In genomic region chr4:128194454-128194853, GRCm38 (mm10) we compare ENCODE assay signal across 32 mouse cellular contexts.
"Had no signal": no experiment of that assay in that cellular context is flagged by ENCODE, and none has a peak within 500 bp of the region (broad histone marks: within the 10 kb centered on the region; RNA-seq: fewer than 3 reads in every experiment).

No protein-coding gene starts in this region.

- H3K9me3 ChIP-seq: limb, embryonic 10.5 days; limb, embryonic 12.5 days; limb, embryonic 13.5 days; limb, embryonic 15.5 days; lung, embryonic 15.5 days; midbrain, embryonic 10.5 days; midbrain, embryonic 12.5 days; midbrain, embryonic 13.5 days; midbrain, embryonic 15.5 days had no signal

- ATAC-seq: liver, embryonic 12.5 days; liver, postnatal 0 days; lung, postnatal 0 days; midbrain, embryonic 13.5 days; midbrain, embryonic 15.5 days; midbrain, embryonic 16.5 days had no signal

- H3K4me1 ChIP-seq: limb, embryonic 10.5 days; limb, embryonic 12.5 days; limb, embryonic 13.5 days; limb, embryonic 15.5 days; liver, embryonic 12.5 days; liver, embryonic 13.5 days; liver, embryonic 15.5 days; lung, embryonic 15.5 days; megakaryocyte, embryonic 14.5 days; midbrain, embryonic 10.5 days; midbrain, embryonic 12.5 days; midbrain, embryonic 13.5 days; midbrain, embryonic 15.5 days had no signal

- H3K9ac ChIP-seq: limb, embryonic 12.5 days; limb, embryonic 13.5 days; limb, embryonic 15.5 days; liver, embryonic 12.5 days; liver, embryonic 13.5 days; liver, embryonic 14.5 days; liver, embryonic 15.5 days; liver, postnatal 0 days; lung, embryonic 14.5 days; lung, embryonic 15.5 days; midbrain, embryonic 12.5 days; midbrain, embryonic 13.5 days; midbrain, embryonic 15.5 days had no signal

- H3K27me3 ChIP-seq: limb, embryonic 12.5 days; limb, embryonic 13.5 days; limb, embryonic 15.5 days; liver, embryonic 12.5 days; liver, embryonic 13.5 days; liver, embryonic 15.5 days; lung, embryonic 15.5 days; megakaryocyte, embryonic 14.5 days; midbrain, embryonic 12.5 days; midbrain, embryonic 13.5 days; midbrain, embryonic 15.5 days had no signal

- H3K36me3 ChIP-seq: limb, embryonic 10.5 days; limb, embryonic 12.5 days; limb, embryonic 13.5 days; limb, embryonic 15.5 days; liver, embryonic 12.5 days; liver, embryonic 13.5 days; liver, embryonic 15.5 days; lung, embryonic 15.5 days; midbrain, embryonic 10.5 days; midbrain, embryonic 12.5 days; midbrain, embryonic 13.5 days; midbrain, embryonic 15.5 days had no signal

- H3K4me3 ChIP-seq: left cerebral cortex, adult 2 months; limb, embryonic 10.5 days; limb, embryonic 12.5 days; limb, embryonic 13.5 days; limb, embryonic 15.5 days; liver, embryonic 12.5 days; liver, embryonic 13.5 days; liver, embryonic 15.5 days; lung, embryonic 15.5 days; megakaryocyte, embryonic 14.5 days; midbrain, embryonic 10.5 days; midbrain, embryonic 12.5 days; midbrain, embryonic 13.5 days; midbrain, embryonic 15.5 days; myocyte had no signal

- DNase-seq: left cerebral cortex, postnatal 4 days; liver; liver, embryonic 13.5 days; liver, postnatal 0 days; lung, adult 18-20 months; lung, adult 2 months; lung, embryonic 14.5 days; lung, postnatal 10 days; lung, postnatal 14 days; lung, postnatal 36 days; lung, postnatal 4 days; midbrain, embryonic 14.5 days had no signal

- H3K27ac ChIP-seq: left cerebral cortex, adult 2 months; limb, embryonic 10.5 days; limb, embryonic 12.5 days; limb, embryonic 13.5 days; limb, embryonic 15.5 days; liver, embryonic 12.5 days; liver, embryonic 13.5 days; liver, embryonic 14.5 days; liver, embryonic 15.5 days; lung, embryonic 15.5 days; macrophage; midbrain, embryonic 10.5 days; midbrain, embryonic 12.5 days; midbrain, embryonic 13.5 days; midbrain, embryonic 15.5 days had no signal

- H3K4me2 ChIP-seq: limb, embryonic 12.5 days; limb, embryonic 13.5 days; limb, embryonic 15.5 days; liver, embryonic 11.5 days; liver, embryonic 12.5 days; liver, embryonic 13.5 days; liver, embryonic 15.5 days; lung, embryonic 14.5 days; lung, embryonic 15.5 days; midbrain, embryonic 11.5 days; midbrain, embryonic 12.5 days; midbrain, embryonic 13.5 days; midbrain, embryonic 15.5 days had no signal
